Mouse (Mus musculus) c-Kit-positive CD71-positive TER-119-positive erythroid progenitor cells, embryonic 14.5 days (primary cell): ENCODE results near the gene Cabp1.
A peak's percentile ranks its signal among the peaks of the same experiment; 100 is the strongest.

Experiments used
- DNase-seq: peaks from one replicate; pipeline ENCODE4 v3.0.0-alpha.2; 2013; ENCODE audit warnings: low spot score

The Cabp1 gene

GRCm38 (mm10) chr5:115208601-115209000 lies 14.4 kb upstream of the Cabp1 start:
- no peak for DNase-seq

GRCm38 (mm10) chr5:115207892-115208291 lies 13.7 kb upstream of the Cabp1 start:
- DNase-seq: no peak

- DNase-seq: no peak
Observed at GRCm38 (mm10) chr5:115207244-115207643, 13.1 kb upstream of the Cabp1 start.

- DNase-seq: no peak
Observed at GRCm38 (mm10) chr5:115204562-115205311, 10.6 kb upstream of the Cabp1 start.

GRCm38 (mm10) chr5:115203735-115204561 lies 9.8 kb upstream of the Cabp1 start:
- no peak for DNase-seq

GRCm38 (mm10) chr5:115194626-115195221 lies 543 bp upstream of the Cabp1 start:
- no peak for DNase-seq

GRCm38 (mm10) chr5:115193226-115193625 lies 955 bp downstream of the Cabp1 start:
- DNase-seq: no peak

- no peak for DNase-seq
Observed at GRCm38 (mm10) chr5:115192828-115193195, 1.4 kb downstream of the Cabp1 start.

- DNase-seq: no peak
Observed at GRCm38 (mm10) chr5:115191880-115192827, 2.0 kb downstream of the Cabp1 start.

- DNase-seq: no peak
Observed at GRCm38 (mm10) chr5:115190081-115190480, 4.1 kb downstream of the Cabp1 start.

- DNase-seq: peak; percentile 34
Observed at GRCm38 (mm10) chr5:115188824-115189223, 5.4 kb downstream of the Cabp1 start.

GRCm38 (mm10) chr5:115187188-115188131 lies 6.7 kb downstream of the Cabp1 start:
- peak; percentile 79 for DNase-seq

- no peak for DNase-seq
Observed at GRCm38 (mm10) chr5:115186371-115187073, 7.7 kb downstream of the Cabp1 start.

GRCm38 (mm10) chr5:115184726-115185125 lies 9.5 kb downstream of the Cabp1 start:
- DNase-seq: no peak

GRCm38 (mm10) chr5:115183482-115183881 lies 10.7 kb downstream of the Cabp1 start:
- no peak for DNase-seq

GRCm38 (mm10) chr5:115182925-115183324 lies 11.3 kb downstream of the Cabp1 start:
- no peak for DNase-seq

- no peak for DNase-seq
Observed at GRCm38 (mm10) chr5:115181248-115181940, 12.8 kb downstream of the Cabp1 start.

GRCm38 (mm10) chr5:115179596-115179995 lies 14.6 kb downstream of the Cabp1 start:
- DNase-seq: no peak

- DNase-seq: no peak
Observed at GRCm38 (mm10) chr5:115177866-115178265, 16.3 kb downstream of the Cabp1 start.
